Mouse (Mus musculus) erythroid progenitor cell, adult 5-6 weeks (primary cell): ENCODE results near the gene Rad51b. TPM values are rescaled to one million over a fixed set of nuclear protein-coding genes. Genes with fewer than 3 reads are reported as not detected.

Experiments
- ATAC-seq: replicated peaks from 2 replicates; pipeline ENCODE4 v1.8.0; 2016; ENCODE audit warnings: moderate number of reproducible peaks, mild to moderate bottlenecking, moderate TSS enrichment, inconsistent platforms; ENCODE audit not compliant: poor library complexity, low FRiP score, severe bottlenecking
- total RNA-seq, 2 experiments: library from RNA; stranded (forward) in 1 of 2; stranded (reverse) in 1 of 2; fragments of 150-400 nt in 1 of 2; fragments of 186-747, 209-891 nt in 1 of 2; gene quantifications; 2 replicates each; pipeline versions ENCODE4 v1.2.3 to v1.2.4; 2015 to 2017; ENCODE audit warnings: low replicate concordance in 2 of 2

Rad51b gene
- total RNA-seq, 2 experiments from 2014 or later: 9.5 to 12.6 TPM

DNA sequence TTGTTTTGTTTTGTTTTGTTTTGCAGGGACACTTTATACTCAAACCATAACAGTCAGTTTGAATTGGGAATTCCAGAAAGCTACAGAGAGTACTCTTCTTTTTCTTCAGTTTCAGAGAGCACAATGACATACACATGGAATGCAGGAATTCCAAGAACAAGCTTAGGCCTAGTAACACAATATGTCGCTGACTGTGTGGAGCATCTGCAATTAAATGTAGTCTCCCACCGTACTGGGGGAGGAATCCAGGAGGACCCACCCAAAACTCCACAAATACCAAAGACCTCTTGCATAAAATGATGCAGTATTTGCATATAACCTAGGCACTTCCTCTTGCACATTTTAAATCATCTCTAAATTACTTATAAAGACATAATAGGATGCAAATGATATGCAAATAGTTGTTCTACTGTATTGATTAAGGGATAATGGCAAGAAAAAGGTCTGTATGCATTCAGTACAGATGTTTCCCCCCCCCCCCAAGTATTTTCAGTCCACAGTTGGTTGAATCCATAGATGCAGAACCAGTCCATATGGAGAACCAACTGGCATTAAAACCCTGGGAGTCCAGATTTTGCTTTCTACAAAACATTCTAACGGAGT lies 398.9 kb downstream of the Rad51b start:
- ATAC-seq: no peak

DNA sequence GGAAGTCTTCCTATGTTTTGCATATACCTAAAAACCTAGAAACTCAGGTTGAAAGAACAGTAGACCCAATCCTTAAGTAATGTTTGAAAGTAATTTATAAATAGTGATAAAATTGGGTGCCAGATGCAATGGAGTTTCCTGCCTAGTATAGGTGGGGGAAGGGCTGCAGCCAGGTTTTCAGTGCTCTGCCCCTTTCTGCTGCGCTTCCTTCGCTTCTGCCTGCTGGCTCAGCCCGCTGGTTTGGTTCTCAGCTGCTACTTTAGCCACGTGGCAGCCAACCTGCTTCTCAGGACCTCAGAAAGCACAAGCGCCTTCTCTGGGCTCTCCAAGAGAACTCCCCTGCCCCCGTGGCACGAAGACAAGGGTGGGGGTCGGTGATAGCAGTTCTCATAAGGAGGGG lies 406.5 kb downstream of the Rad51b start:
- no peak for ATAC-seq

DNA sequence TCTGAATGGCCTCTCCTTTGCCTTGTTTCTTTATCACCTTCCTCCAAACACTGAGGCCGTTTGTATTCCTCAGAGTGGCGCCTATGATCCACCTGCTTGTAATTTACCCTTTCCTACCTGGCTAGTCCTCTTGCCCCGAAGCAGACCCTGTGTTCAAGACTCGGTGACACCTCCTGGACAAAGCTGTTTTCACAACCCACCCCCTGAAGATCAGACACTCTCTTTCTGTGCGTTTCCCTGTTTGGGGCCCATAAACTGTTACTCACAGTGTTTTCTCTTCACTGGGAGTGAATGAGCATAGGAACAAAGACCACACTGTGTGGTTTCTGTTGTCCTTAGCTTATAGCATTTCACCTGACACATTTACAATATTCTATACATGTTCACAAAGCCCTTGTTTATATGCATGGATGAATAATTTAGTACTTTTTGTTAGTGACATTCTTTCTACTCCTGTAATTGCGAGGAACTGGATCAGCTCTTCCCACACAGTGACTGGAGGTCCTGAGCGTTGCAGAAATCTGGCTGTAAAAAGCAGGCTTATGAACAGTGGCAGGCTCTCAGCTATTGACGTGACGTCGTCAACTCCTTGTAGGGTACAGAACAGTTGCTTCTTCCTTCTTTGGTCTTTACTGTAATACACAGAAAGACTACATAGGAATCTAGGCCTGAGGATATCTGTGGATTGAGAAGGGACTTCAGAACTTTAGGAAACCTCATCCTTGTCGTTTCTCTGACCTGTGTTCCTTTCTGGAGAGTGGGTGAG lies 408.6 kb downstream of the Rad51b start:
- no peak for ATAC-seq

DNA sequence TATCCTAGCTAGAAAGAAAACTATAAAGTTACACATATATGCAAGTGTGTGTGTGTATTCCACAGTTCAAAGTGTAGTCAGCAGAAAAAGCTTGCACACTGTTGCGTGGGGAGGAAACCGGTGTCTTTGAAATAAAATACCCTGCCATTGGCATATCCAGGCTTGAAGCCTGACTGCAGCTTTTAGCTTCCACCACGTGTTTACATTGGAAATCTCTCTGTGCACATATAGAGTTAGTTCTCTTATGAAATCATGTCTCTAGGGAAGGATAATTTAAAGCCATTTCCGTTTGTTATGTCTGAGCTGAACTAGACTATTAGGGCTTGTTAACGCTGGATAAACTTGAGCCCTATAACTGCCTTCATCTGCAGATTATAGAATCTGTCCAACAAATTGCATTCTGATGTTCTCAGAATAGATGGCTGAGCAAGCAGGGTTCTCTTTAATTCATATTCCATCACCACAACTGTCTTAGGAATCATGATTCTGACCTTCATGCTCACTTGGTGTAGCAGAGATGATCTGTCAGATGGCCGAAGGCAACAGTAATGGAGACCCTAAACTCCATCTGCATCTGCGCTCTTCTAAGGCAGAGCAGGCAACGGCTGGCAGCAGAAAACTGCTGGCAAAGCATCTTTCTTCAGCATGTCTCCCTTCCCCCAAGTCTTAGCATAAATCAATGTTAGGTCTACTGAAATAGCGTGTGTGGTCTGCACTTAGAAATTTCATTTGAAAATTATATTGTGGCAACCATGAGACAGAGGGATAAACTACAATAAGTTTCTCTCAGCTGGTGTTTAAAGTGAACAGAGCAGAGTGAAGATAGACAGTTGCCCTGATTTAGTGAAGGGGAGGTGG lies 410.7 kb downstream of the Rad51b start:
- ATAC-seq: no peak

DNA sequence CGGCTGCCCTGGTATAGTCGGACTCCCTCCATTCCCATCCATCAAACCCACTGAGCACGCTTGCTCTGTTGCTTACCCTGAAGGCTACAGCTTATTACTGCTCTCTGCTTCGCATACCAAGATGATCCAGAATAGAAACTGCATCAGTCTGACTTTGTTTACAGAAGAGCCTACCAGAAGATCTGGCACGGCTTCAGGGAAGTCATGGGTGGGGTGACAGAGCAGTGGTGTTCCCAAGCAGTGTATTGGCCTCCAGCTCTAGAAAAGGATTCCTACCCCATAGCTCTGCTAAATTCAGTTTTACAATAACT lies 411.3 kb downstream of the Rad51b start:
- no peak for ATAC-seq

DNA sequence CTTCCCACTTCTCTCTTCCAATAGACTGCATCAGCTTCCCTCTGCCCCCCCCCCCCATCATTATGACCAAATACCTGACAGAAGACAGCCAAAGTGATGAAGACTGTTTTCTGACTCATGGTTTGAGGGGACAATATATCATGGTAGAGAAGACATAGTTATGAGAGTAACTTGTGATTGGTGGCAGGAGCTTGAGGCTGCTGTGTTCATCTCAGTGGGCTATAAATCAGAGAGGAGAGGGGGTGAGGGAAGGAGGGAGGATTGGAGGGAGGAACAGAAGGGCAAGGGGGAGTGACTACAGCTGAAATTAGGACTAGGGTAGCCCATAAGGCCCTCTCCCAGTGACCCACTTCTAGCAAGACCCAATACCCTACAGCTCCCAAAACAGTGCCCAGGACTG lies 416.2 kb downstream of the Rad51b start:
- no peak for ATAC-seq

DNA sequence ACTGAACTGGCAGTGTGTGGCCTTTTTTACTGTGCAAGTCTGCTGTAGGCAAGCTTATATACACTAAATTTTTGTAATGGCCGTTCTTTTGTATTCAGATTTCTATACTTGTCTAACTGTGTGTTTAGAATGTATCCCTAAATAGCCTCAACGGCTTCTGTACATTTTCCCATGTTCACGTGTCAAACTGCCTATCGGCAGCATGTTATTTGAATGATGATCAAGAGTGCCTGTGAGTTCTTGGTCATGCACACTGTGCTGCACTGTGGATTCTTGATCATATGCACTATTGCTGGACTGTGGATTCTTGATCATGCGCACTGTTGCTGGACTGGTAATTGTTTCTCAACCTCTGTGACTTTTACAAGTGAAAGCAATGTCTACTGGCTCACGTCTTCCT lies 417.4 kb downstream of the Rad51b start:
- ATAC-seq: no peak

DNA sequence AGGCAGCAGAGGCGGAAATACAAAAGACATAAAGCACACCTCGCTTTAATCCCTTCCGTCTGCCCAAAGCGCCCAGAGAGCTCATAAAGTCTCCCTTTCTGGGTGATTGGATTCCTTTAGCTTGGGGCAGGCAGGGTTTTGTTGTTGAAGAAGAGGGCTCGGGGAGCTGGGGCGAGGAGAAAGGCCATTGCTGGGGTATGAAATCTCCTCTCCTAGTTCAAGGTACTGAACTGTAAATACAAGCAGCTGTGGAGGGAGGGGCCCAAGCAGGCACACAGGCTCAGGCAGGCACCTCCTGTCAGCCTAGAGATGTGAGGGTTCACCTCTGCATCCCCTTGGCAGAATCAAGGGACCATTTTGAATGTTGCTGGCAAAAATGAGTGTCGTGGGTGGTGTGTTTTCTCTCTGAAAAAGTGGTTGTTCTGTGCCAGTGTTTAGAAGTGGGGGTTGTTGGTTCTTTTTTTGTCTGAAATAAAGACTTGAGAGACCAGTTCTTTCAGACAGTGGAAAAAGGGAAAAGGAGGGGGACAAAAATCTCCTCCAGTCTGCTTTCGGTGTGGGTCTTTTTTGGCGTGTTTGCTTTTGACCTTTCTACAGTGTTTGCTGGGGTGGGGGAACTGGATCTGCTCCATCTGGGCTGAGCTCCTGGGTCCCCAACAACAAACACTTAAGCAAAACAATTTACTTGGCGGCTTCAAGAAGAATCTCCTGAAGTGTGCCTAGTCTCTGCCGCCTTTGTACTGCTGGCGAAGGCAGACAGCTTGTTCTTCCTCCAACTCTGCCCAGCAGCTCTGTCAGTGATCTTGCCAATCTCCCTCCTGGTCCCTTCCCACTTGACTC lies 418.6 kb downstream of the Rad51b start:
- ATAC-seq: no peak

DNA sequence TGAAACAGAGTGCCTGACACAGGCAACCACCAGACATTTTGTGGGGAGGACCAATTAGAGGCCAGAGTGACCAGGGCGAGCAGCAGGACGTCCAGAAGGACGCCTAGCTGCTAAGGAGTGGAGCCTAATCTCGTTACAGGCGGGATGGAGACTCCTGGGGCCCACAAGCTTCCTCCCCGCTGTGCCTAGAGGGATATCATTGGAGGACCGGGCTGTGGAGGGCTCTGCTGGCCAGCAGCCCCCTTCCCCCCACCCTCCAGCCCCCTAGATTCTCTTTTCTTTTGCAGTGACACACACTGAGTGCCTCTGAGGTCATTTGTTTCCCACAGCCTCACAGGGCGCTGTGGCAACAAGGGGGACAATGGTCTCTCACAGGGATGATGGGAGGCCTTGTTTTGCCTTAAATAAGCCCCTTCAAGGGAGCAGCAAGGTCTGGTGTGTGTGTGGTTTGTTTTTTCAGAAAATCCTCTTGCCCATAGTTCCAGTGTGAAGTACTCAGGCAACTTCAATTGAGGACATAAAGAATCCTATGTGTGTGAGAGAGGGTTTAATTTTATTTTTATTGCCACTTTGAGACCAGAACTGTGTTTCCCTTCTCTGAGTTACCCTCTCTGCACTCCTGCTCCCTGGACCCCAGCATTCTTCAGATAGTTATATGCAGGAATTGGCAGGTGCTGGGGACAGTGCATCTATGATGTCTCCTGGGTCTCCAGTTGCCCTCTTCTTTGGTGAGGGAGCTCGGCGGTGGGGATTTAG lies 422.2 kb downstream of the Rad51b start:
- ATAC-seq: no peak

DNA sequence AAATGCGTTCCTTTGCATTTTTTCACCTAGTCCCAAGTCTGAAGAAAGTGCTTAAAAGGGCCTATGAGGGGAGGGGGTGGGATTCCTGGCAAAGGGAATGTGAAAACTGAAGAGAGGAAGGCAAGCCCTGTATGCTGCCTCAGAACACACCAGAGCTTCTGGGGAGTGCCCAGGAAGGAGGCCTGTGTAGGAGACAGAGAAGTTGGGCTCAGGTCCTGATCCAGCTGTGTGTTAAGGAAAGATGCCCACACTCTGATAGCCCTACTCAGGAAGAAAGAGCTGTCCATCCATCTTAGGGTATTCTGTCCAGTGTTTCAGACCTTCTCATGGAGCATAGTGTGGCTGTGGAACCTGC lies 422.7 kb downstream of the Rad51b start:
- ATAC-seq: 0 out of 2 replicates have a peak, but pooled peaks have one; percentile 45

DNA sequence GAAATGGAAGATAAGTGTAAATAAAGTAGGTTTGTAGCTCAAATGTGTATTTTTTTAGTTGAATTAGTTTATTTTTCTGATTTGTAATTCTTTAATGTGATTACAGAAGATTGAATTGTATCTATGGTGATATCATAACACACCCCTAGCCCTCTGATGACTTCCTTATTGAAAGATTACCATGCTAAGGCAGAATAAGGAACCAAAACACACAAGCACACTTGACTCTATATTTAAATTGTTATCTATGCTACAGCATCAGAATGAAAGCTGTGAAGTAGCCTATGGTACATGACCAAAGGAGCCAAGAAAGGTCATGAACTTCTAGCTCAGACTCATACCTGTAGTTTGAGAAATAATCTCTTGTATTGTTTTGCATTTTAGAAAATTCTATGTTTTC lies 427.8 kb downstream of the Rad51b start:
- ATAC-seq: no peak

DNA sequence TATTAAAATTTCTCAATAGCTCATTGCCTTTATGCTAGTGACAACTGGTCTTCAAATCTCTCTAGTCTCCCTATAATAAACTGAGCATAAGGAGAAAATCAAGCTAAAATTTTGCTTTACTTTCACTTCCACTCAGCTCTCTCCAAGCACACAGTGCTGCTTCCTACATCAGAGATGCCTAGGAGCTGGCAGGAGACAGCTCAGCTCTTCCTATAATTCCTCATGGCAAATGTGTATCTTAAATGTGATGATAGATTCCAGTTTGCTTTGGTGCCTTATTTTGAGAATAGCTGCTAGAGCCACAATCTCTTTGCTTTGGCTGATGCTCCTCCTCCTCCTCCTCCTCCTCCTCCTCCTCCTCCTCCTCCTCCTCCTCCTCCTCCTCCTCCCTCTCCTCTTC lies 428.6 kb downstream of the Rad51b start:
- ATAC-seq: no peak

DNA sequence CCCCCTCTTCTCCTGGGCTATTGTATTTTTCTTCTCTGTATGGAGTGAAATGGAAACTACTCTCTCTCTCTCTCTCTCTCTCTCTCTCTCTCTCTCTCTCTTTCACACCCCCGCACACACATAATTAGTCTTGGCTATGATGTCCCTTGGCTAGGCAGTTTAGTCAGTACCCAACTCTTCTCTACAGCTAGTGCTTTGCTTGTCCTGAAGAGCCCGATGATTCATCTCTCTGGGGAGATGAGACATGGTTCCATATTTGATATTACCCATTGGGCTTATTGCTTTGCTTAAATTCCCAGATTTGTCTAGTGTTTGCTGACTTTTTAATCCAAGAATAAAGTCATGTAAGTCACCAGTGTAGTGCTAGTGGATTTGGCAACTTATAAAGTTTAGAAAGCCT lies 429.0 kb downstream of the Rad51b start:
- no peak for ATAC-seq

DNA sequence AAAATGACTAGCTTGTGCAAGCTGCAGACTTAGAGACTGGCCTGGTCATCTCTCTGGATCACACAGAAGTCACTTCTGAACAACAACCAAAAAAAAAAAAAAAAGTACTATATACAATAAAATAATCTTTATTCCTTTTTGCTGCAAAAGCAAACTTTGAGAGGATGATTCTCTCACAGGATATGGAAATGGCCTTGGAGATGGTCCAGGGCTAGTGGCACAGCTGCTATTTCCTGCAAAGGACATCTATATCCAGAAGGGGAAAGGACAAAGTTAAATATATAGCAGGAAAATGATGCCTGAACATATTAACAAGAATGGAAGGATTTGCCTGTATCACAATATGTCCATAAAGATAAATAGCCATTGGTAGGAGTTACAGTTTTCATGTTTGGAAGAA lies 429.9 kb downstream of the Rad51b start:
- no peak for ATAC-seq

DNA sequence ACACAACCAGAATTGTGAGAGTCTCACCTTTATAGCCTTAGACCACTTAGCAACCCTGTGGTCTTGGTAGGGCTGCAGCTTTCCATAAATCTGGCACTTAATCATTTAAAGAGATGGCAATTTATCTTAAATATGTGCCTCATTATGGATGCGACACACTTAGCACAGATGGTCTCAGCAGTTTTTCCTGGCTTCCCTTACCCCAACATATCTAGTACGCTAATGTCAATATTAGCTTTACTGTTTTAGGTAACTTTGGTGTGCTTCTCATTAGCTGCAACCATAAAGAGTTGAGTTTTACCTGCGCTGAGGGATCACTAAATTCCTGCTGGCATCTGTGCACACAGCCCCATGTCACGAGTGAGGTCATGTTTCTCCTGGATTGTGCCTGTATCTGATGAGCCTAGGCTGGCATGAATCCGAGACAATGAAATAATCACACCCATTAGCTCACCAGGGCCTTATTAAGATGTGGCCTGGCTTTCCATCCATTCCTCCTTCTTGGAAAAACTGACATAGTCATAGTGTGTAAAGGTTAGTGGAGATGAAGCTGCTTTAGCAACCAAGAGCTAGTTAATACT lies 432.9 kb downstream of the Rad51b start:
- no peak for ATAC-seq

DNA sequence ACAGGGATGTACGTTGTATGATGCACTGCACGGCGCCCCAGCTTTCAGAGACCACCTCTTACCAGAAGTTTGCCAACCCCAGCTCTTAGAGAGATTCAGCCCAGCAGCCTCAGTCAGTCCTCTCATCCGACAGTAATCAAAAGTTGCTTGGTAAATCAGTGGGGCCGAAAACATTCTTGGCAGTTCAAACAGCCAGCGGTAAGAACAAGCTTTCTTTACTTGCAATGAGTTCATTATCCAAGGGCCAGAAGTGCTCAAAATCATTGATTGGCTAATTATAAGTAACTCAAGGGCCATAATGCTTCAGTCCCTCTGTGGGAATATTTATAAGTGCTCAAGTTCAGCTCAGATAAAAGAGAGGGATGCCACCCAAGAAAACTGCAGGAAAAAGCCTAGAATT lies 434.8 kb downstream of the Rad51b start:
- no peak for ATAC-seq

DNA sequence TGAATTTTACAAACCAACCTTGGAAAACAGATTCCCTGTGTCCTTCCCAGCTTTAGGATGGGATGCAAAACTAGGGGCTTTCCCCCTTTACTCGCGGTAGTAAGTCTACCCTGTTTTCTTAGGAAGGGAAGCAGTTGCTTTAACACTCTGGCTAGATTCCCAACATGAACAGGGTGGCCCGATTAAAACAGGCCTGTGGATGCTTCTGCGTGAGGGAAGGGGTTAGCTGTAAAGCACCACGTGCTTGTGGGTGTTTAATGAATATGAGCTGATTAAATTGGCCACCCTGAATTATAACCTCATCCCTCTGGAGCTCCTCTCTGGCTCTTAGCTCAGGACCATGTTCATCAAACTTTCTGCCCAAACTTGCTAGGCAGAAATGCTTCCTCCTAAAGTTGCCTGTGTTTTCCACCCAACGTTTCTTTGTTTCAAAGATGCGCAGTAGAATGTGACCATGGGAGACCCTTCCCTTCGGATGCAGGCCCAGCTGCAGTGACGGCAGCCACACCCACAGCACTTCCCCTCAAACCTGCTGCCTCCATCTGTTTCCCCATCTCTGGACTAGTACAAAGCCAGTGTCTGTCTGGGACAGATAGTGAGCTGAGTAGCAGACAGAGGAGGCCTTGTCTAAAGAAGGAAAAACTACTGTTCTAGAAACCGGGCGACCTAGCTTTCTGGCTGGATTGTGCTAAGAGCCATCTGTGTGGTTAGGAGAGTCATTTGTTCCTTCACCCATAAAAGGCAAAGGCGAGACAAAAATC lies 435.5 kb downstream of the Rad51b start:
- no peak for ATAC-seq

DNA sequence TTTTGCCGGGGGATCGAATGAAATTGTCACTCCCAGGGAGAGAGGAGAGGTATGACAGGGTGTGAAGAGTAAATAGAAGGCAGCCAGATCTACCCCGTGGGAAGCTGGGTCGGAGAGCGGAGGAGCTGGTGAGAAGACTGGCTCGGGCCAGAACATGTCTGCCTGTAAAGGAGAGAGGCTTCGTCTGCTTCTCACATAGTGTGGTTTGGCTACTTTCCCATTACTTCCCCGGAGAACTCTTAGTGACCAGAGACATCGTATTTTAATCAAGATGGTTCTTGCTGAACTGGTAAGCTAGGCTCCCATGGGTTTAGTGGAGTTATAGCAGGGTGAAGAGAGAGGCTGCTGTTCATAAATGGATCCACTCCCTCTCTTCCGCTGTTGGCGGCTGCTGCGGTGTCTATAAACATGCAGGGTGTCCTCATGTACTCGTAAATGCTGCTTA lies 438.3 kb downstream of the Rad51b start:
- no peak for ATAC-seq
